Mouse (Mus musculus): ENCODE data around the gene Shroom2. TPM values are rescaled to one million over a fixed set of nuclear protein-coding genes. Genes with fewer than 3 reads are reported as not detected.

Gene Shroom2
- total and polyA plus RNA-seq, 3 experiments = 0.09 TPM; not detected in 2

DNA sequence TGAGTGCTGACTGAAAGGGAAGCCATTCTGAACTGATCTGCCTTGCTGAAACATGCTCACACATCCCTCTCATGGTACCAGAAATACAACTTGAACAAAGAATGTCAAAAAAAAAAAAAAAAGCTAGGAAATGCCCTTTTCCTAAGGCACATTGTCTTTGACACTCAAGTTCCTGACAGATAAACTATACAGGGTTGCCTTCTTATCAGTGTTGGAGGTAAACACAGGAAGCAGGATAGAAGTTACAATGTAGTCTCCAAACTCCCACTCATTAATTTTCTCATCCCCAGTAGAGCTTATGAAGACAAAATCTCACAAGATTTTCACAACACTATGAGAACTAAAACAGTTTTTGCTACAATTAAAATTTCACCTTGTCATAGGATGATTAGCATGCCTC lies 25.6 kb downstream of the Shroom2 start:
- no peaks in the 10 kb centered on the region for H3K36me3 ChIP-seq (replicated peaks in 1 of 2; ENCODE audit: control insufficient read depth in 1 of 2, insufficient read depth in 1 of 2, low read length in 1 of 2)
- in situ Hi-C loops (cut with MboI; ENCODE audit: low pct_ligation_motif_present, low pct_unique_long_range_greater_than_20kb, low sequenced_read_pairs) (no loop called here), dilution Hi-C loops (cut with MboI; ENCODE audit: extremely low pct_ligation_motif_present, extremely low pct_unique_long_range_greater_than_20kb, low sequenced_read_pairs) (no loop called here)
- no peak overlapping the region for H3K4me2 ChIP-seq (ENCODE audit: insufficient read depth, low read depth, poor library complexity, severe bottlenecking)
- H3K27me3 ChIP-seq (replicated peaks) = no peaks in the 10 kb centered on the region
- H3K79me2 ChIP-seq (replicated peaks; ENCODE audit: control insufficient read depth, extremely low read depth, insufficient read depth, poor library complexity, severe bottlenecking) = no peaks in the 10 kb centered on the region
- no peak for DNase-seq (ENCODE audit: extremely low read depth)
- no peak overlapping the region for H3K9ac ChIP-seq (ENCODE audit: insufficient read depth, low read depth)
- no peak overlapping the region for H3K27ac ChIP-seq (ENCODE audit: insufficient read depth, low read depth)
- no peaks in the 10 kb centered on the region; a peak in 1 of 4 replicates for H3K4me1 ChIP-seq (ENCODE audit: control insufficient read depth in 1 of 2, insufficient read depth in 2 of 2)
- H3K4me3 ChIP-seq (replicated peaks in 1 of 3; ENCODE audit: low read depth in 2 of 3, low read length in 2 of 3, poor library complexity in 1 of 3) = no peak overlapping the region
- no peaks in the 10 kb centered on the region for H3K9me3 ChIP-seq (replicated peaks; ENCODE audit: low read length)
- TF ChIP-seq TCF12 (IDR thresholded peaks at IDR 0.05; ENCODE audit: low read depth, low read length) = no peak
- TF ChIP-seq JUND (conservative IDR thresholded peaks at IDR 0.05; ENCODE audit: low read depth, low read length) = no peak
- TF ChIP-seq RCOR1 (conservative IDR thresholded peaks at IDR 0.05; ENCODE audit: low read depth, low read length) = no peak
- no peak for TF ChIP-seq HCFC1 (IDR thresholded peaks at IDR 0.05; ENCODE audit: low read depth, low read length)
- TF ChIP-seq NELFE (IDR thresholded peaks at IDR 0.05; ENCODE audit: low read depth, low read length) = no peak
- TF ChIP-seq ETS1 (conservative IDR thresholded peaks at IDR 0.05; ENCODE audit: low read depth, low read length) = no peak
- TF ChIP-seq PAX5 (IDR thresholded peaks at IDR 0.05; ENCODE audit: low read length) = no peak
- no peak for TF ChIP-seq CTCF (conservative IDR thresholded peaks at IDR 0.05 in 1 of 2, IDR thresholded peaks at IDR 0.05 in 1 of 2; ENCODE audit: low read depth in 2 of 2, low read length in 2 of 2)
- TF ChIP-seq KAT2A (IDR thresholded peaks at IDR 0.05; ENCODE audit: insufficient replicate concordance, low read length) = no peak
- TF ChIP-seq GABPA (IDR thresholded peaks at IDR 0.05; ENCODE audit: insufficient replicate concordance, low read depth, low read length) = no peak
- TF ChIP-seq MEF2A (IDR thresholded peaks at IDR 0.05; ENCODE audit: borderline replicate concordance, low read depth, low read length) = no peak
- TF ChIP-seq ZNF384 (IDR thresholded peaks at IDR 0.05; ENCODE audit: low read depth, low read length) = no peak

DNA sequence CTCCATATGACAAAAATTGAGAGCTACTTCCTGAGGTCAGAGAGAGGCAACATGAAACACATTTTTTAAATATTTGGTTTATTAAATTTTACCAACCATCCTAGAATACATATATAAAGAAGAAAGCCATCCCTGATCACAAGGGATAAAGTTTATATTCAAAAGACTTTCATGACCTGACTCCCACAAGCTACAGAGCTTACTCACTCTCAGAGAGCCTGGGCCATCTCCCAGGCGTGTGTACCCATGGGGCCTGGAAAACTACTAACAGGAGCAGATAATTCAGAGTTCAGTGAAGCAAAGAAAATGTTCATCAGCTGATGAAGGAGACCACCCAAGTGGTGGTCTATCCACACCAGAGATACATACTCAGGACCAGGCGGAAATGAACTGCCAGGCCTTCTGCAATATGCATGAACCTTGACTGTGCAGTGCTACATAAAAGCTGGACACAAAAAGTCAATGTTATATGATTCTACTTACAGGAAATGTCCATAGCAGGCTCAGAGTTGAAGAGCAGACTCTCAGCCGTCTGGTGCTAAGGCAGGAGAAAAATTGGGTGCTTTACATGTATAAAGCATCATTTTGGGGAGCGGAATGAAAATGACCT lies 30.4 kb downstream of the Shroom2 start:
- no peaks in the 10 kb centered on the region for H3K36me3 ChIP-seq (replicated peaks in 1 of 2; ENCODE audit: control insufficient read depth in 1 of 2, insufficient read depth in 1 of 2, low read length in 1 of 2)
- H3K4me3 ChIP-seq (replicated peaks in 1 of 3; ENCODE audit: low read depth in 2 of 3, low read length in 2 of 3, poor library complexity in 1 of 3) = no peak overlapping the region
- no peaks in the 10 kb centered on the region for H3K79me2 ChIP-seq (replicated peaks; ENCODE audit: control insufficient read depth, extremely low read depth, insufficient read depth, poor library complexity, severe bottlenecking)
- dilution Hi-C loops (cut with MboI; ENCODE audit: extremely low pct_ligation_motif_present, extremely low pct_unique_long_range_greater_than_20kb, low sequenced_read_pairs) = no loop called here
- TF ChIP-seq CHD2 (IDR thresholded peaks at IDR 0.05; ENCODE audit: low read length) = no peak
- no peak overlapping the region for H3K27ac ChIP-seq (ENCODE audit: insufficient read depth, low read depth)
- no peak overlapping the region for H3K9ac ChIP-seq (ENCODE audit: insufficient read depth, low read depth)
- no peaks in the 10 kb centered on the region for H3K9me3 ChIP-seq (replicated peaks; ENCODE audit: low read length)
- in situ Hi-C loops (cut with MboI; ENCODE audit: low pct_ligation_motif_present, low pct_unique_long_range_greater_than_20kb, low sequenced_read_pairs) = no loop called here
- no peaks in the 10 kb centered on the region for H3K27me3 ChIP-seq (replicated peaks)
- no peak overlapping the region for H3K4me2 ChIP-seq (ENCODE audit: insufficient read depth, low read depth, poor library complexity, severe bottlenecking)
- no peak for DNase-seq (ENCODE audit: extremely low read depth)
- no peaks in the 10 kb centered on the region; a peak in 1 of 4 replicates for H3K4me1 ChIP-seq (ENCODE audit: control insufficient read depth in 1 of 2, insufficient read depth in 2 of 2)

DNA sequence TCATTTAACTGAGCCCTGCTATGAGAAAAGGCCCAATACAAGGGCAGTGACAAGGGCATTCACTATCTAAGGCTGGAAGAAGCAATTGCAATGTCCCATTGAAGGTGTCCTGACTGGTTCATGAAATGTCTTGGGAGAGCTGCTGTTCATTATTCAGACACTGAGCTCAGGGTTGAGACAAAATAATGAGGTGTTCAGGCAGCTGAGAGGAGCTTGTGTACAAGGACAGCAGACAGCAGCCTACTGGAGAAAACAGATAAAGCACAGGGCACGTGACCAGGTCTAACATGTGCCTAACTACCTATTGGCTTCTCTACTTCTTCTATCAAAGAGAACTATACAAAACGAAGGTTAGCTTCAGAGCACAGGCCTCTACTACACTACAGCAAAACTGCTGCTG lies 31.1 kb downstream of the Shroom2 start:
- Histone ChIP-seq H3K27ac (ENCODE audit: insufficient read depth, low read depth) (no peak overlapping the region), H3K79me2 (replicated peaks; ENCODE audit: control insufficient read depth, extremely low read depth, insufficient read depth, poor library complexity, severe bottlenecking) (no peaks in the 10 kb centered on the region), H3K4me2 (ENCODE audit: insufficient read depth, low read depth, poor library complexity, severe bottlenecking) (no peak overlapping the region), H3K9me3 (replicated peaks; ENCODE audit: low read length) (no peaks in the 10 kb centered on the region), H3K9ac (ENCODE audit: insufficient read depth, low read depth) (no peak overlapping the region), H3K4me3 (replicated peaks in 1 of 3; ENCODE audit: low read depth in 2 of 3, low read length in 2 of 3, poor library complexity in 1 of 3) (no peak overlapping the region), H3K36me3 (replicated peaks in 1 of 2; ENCODE audit: control insufficient read depth in 1 of 2, insufficient read depth in 1 of 2, low read length in 1 of 2) (no peaks in the 10 kb centered on the region), H3K4me1 (ENCODE audit: control insufficient read depth in 1 of 2, insufficient read depth in 2 of 2) (no peaks in the 10 kb centered on the region; a peak in 1 of 4 replicates), H3K27me3 (replicated peaks) (no peaks in the 10 kb centered on the region)
- in situ Hi-C loops (cut with MboI; ENCODE audit: low pct_ligation_motif_present, low pct_unique_long_range_greater_than_20kb, low sequenced_read_pairs) = no loop called here
- dilution Hi-C loops (cut with MboI; ENCODE audit: extremely low pct_ligation_motif_present, extremely low pct_unique_long_range_greater_than_20kb, low sequenced_read_pairs) = no loop called here
- no peak for DNase-seq (ENCODE audit: extremely low read depth)
- TF ChIP-seq UBTF (IDR thresholded peaks at IDR 0.05; ENCODE audit: low read depth, low read length) = no peak
- TF ChIP-seq ELF1 (IDR thresholded peaks at IDR 0.05; ENCODE audit: low read depth, low read length) = no peak
- no peak for TF ChIP-seq MAX (IDR thresholded peaks at IDR 0.05; ENCODE audit: low read length)
- no peak for TF ChIP-seq RCOR1 (conservative IDR thresholded peaks at IDR 0.05; ENCODE audit: low read depth, low read length)
- TF ChIP-seq BHLHE40 (IDR thresholded peaks at IDR 0.05; ENCODE audit: low read depth, low read length) = no peak
- TF ChIP-seq MXI1 (IDR thresholded peaks at IDR 0.05; ENCODE audit: low read depth, low read length) = no peak
- no peak for TF ChIP-seq ZKSCAN1 (IDR thresholded peaks at IDR 0.05; ENCODE audit: borderline replicate concordance, low read depth, low read length)
- TF ChIP-seq CTCF (conservative IDR thresholded peaks at IDR 0.05 in 1 of 2, IDR thresholded peaks at IDR 0.05 in 1 of 2; ENCODE audit: low read depth in 2 of 2, low read length in 2 of 2) = no peak
- no peak for TF ChIP-seq USF2 (conservative IDR thresholded peaks at IDR 0.05; ENCODE audit: low read depth, low read length)
- no peak for TF ChIP-seq PAX5 (IDR thresholded peaks at IDR 0.05; ENCODE audit: low read length)
- no peak for TF ChIP-seq JUND (conservative IDR thresholded peaks at IDR 0.05; ENCODE audit: low read depth, low read length)
- TF ChIP-seq MAFK (IDR thresholded peaks at IDR 0.05; ENCODE audit: insufficient replicate concordance, low read length) = no peak
- no peak for TF ChIP-seq CHD2 (IDR thresholded peaks at IDR 0.05; ENCODE audit: low read length)
- no peak for TF ChIP-seq HCFC1 (IDR thresholded peaks at IDR 0.05; ENCODE audit: low read depth, low read length)
- no peak for TF ChIP-seq MEF2A (IDR thresholded peaks at IDR 0.05; ENCODE audit: borderline replicate concordance, low read depth, low read length)
- TF ChIP-seq KAT2A (IDR thresholded peaks at IDR 0.05; ENCODE audit: insufficient replicate concordance, low read length) = no peak
- TF ChIP-seq TBP (conservative IDR thresholded peaks at IDR 0.05; ENCODE audit: low read depth, low read length) = no peak
- TF ChIP-seq ZC3H11A (IDR thresholded peaks at IDR 0.05; ENCODE audit: low read depth, low read length) = no peak

Data from CH12.LX (cell line).